Mouse (Mus musculus): Measurements from ENCODE around the gene Gsg1l2. TPM values are rescaled to one million over a fixed set of nuclear protein-coding genes. Genes with fewer than 3 reads are reported as not detected.

Gsg1l2 gene
- total RNA-seq, 2 experiments from 2014 or later = not detected

DNA sequence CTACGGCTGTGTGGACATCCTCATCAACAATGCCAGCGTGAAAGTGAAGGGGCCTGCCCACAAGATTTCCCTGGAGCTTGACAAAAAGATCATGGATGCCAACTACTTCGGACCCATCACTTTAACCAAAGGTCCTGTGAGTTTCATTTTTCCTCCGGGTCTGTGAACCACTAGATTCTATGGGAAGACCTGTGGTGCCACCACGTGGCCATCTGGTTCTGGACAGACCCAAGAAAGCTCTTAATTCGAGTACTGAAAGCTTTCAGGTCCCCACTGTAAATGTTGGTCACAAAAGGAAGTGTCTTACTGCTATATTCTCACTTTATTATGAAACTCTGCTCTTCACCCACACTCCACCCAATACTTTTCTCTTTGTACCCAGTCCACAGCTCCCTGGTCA, 37.1 kb downstream of the Gsg1l2 start:
- ATAC-seq (ENCODE audit: poor library complexity, severe bottlenecking) = no peak

DNA sequence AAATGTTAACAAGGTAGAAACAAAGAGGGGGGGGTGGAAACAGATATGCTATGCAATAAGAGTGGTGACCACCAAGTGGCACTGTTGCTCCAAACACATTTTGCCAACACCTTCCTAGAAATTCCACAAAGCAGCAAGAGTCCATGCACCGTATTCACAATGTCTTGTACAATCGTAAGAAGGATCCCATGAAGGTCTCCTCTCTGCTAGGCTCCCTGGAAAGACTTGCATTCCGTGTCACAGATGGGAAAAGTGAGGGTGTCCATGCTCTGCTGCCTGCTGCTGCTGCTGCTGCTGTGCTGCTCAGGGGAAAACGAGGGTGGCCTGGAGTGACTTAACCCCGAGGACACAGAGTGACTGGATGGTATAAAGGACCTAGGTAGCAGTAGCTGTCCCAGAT, 45.2 kb downstream of the Gsg1l2 start:
- no peak for ATAC-seq (ENCODE audit: poor library complexity, severe bottlenecking)

DNA sequence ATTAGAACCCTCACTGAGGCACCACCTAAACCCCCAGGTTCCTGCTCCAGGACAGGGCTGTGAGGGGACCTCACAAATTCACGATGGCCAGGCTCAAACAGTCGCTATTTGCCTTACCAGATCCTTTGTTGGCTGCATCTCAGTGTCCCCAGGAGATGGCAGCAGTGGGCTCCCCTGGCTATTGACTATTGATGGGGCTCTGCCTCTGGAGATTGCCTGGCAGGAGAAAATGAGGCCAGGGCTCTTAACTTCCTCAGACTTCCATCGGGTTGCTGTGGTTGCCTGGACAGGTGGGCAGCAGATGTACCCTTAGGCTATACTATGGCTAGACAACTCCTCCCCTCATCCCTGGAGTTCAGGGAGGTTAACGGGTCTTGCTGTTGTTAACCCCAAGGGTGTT, 45.8 kb downstream of the Gsg1l2 start:
- 0 out of 2 replicates have a peak, but pooled peaks have one; percentile 18 for ATAC-seq (ENCODE audit: poor library complexity, severe bottlenecking)

DNA sequence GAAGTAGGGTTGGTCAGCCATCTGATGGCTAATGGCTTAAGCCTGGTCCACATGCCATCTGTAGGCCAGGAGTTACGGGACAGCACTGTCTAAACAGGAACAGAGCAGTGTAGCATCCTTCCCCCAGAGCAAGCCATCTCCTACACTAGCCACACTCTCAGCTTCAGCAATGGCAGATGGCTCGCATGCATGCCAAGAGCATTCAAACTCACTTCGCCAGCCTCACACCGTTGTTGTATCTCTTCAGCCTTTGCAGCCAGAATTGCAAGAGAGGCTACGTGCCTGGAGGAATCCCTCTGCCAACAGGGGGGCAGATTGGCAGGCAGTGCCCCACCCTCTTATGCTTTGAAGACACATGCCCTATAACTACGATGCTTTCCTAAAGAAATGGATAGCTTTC, 47.2 kb downstream of the Gsg1l2 start:
- no peak for ATAC-seq (ENCODE audit: poor library complexity, severe bottlenecking)

DNA sequence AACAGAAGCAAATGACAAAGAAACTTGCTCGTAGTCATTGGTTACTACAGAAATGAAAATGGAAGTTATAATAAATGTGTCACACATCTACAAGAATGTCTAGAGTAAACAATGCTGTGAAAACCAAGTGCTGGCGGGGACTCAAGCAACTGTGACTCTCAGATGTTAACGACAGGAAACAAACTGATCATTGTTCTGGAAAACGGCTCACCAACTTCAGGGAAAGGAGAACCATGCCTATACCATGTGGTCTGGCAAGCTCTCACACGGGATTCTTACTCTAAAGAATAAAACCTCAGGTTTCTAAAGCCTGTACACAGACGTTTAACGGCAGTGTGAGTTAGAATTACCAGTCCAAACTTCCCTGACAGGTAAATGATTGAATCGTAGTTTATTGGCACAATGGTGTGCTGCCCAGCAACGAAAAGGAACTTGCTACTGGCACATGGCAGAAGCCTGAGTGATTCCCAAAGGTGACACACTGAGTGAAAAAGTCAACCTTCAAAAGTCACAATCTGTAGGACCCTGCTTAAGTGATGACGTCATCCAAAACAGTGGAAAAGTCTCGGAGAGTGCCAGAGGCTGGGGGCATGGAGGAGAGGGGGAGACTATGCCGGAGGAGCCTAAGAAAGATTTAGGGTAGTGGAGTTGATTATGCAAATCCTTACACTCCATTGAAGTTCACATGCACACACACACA, 54.1 kb downstream of the Gsg1l2 start:
- ATAC-seq (ENCODE audit: poor library complexity, severe bottlenecking) = no peak

DNA sequence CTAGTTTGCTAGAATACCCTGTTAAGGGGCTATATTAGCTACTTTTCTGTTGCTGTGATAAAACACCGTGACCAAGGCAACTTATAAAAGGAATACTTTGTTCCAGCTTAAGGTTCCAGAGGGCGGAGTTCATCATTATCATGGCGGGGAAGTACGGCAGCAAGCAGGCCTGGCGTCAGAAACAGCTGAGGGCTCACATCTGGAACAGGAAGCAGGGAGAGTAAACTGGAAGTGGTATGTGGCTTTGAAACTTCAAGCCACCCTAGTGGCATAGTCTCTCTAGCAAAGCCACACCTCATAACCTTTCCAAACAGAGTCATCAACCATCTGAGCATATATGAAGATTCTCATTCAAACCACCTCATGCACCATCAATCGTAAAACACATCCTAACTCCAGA, 55.1 kb downstream of the Gsg1l2 start:
- no peak for ATAC-seq (ENCODE audit: poor library complexity, severe bottlenecking)

DNA sequence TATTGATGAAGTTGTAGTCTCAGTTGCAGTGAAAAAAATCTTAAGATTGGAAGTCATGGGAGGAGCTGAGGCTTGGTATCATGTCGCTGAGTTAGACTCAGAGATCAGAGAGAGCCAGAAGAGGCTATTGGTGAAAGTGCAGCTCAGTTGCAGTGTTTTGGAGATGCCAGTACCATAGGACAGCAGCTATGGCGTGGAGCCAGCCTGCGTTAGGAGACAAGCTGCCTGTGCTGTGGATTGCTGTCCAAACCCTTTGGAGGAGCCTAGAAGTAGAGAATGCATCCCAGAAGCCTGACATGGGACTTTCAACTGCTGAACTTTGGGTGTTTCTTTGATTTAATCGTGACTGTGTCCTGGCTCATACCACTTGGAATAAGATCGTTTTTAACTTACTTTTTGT, 57.4 kb downstream of the Gsg1l2 start:
- no peak for ATAC-seq (ENCODE audit: poor library complexity, severe bottlenecking)

DNA sequence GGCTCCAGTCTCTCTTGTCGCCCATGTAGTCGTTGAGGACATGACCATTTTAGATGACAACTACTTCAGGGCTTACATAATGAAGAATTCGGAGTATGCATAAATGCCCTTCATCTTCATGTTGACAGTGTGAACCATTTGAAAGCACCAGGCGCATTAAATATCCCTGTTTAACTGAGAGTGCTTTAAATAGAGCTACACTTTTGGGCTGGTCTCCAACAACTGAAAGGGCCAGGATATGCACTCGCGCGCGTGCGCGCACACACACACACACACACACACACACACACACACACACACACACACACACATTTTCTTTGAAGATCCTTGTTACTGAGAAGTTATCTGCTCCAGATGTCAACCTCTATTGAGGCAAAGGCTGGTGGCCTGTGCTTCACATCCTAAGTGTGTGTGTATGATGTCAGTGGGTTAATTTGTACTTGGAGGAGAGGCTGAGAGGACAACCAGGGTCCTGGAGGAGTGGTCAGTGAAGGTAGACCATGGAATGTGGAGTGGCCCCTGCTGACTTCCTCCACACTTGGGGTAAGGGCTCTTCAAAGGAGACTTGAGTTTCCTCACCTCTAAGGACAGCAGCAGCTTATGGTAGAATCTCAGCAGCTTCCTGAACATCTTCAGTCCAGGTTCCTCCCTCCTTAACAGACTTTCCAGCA, 61.1 kb downstream of the Gsg1l2 start:
- no peak for ATAC-seq (ENCODE audit: poor library complexity, severe bottlenecking)

Other genes with a start within 250 kb of the Gsg1l2 start
- gene Rcvrn, start 79.3 kb upstream of the Gsg1l2 start, total RNA-seq (2015) = 0.21 TPM in 1 of 2 replicates, not detected in the other
- gene Rcvrn, start 79.3 kb upstream of the Gsg1l2 start, total RNA-seq (2017) = not detected in 2 replicates
- gene Glp2r, start 3.5 kb upstream of the Gsg1l2 start, total RNA-seq (2015) = not detected in 2 replicates
- 0.07 TPM in 1 of 2 replicates, not detected in the other for gene Glp2r, start 3.5 kb upstream of the Gsg1l2 start, total RNA-seq (2017)
- not detected in 2 replicates for gene Dhrs7c, start 23.6 kb downstream of the Gsg1l2 start, total RNA-seq (2015)
- not detected in 2 replicates for gene Dhrs7c, start 23.6 kb downstream of the Gsg1l2 start, total RNA-seq (2017)
- gene Usp43, start 147.5 kb downstream of the Gsg1l2 start, total RNA-seq (2015) = not detected in 2 replicates
- not detected in 2 replicates for gene Usp43, start 147.5 kb downstream of the Gsg1l2 start, total RNA-seq (2017)
- not detected in 2 replicates for gene Cfap52, start 191.0 kb downstream of the Gsg1l2 start, total RNA-seq (2015)
- gene Cfap52, start 191.0 kb downstream of the Gsg1l2 start, total RNA-seq (2017) = not detected in 2 replicates
- gene Stx8, start 191.6 kb downstream of the Gsg1l2 start, total RNA-seq (2015) = 46.9 and 58.9 TPM in 2 replicates
- gene Stx8, start 191.6 kb downstream of the Gsg1l2 start, total RNA-seq (2017) = 21.5 and 23.3 TPM in 2 replicates

Measured in megakaryocyte, adult 5-6 weeks (primary cell).